Mouse (Mus musculus) spleen, adult 2 months (tissue): ENCODE results near the gene Tardbp.

Experiments used
- CTCF ChIP-seq: fragments of 200-500 bp; IDR thresholded peaks from 2 replicates; pipeline ENCODE4 v1.5.1; 2011; ENCODE audit warnings: mild to moderate bottlenecking, inconsistent platforms; ENCODE audit not compliant: insufficient read depth, insufficient read length, insufficient replicate concordance; ENCODE audit errors: extremely low read depth
- POLR2A ChIP-seq: fragments of 200-500 bp; IDR thresholded peaks from 2 replicates; pipeline ENCODE4 v1.6.1; 2011; ENCODE audit warnings: low read depth, low read length, inconsistent platforms

- no peak for TF ChIP-seq CTCF
- no peak for TF ChIP-seq POLR2A
These were observed 46.1 kb downstream of the Tardbp start for GRCm38 (mm10) chr4:148580765-148581164.
